Mouse (Mus musculus): Measurements from ENCODE around the gene Khdrbs1. TPM values are rescaled to one million over a fixed set of nuclear protein-coding genes. Genes with fewer than 3 reads are reported as not detected.

Gene Khdrbs1
- polyA plus RNA-seq (2014; fragmentation: Illumina TruSeq; extraction: RNeasy Lipid Tissue Mini Kit (QIAGEN cat#74804); ENCODE audit: low replicate concordance): 146 TPM

GRCm38 (mm10) chr4:129742232-129743009, at the start of gene Khdrbs1:
Khdrbs1 (minus strand) TSS chr4:129742303.

DNA sequence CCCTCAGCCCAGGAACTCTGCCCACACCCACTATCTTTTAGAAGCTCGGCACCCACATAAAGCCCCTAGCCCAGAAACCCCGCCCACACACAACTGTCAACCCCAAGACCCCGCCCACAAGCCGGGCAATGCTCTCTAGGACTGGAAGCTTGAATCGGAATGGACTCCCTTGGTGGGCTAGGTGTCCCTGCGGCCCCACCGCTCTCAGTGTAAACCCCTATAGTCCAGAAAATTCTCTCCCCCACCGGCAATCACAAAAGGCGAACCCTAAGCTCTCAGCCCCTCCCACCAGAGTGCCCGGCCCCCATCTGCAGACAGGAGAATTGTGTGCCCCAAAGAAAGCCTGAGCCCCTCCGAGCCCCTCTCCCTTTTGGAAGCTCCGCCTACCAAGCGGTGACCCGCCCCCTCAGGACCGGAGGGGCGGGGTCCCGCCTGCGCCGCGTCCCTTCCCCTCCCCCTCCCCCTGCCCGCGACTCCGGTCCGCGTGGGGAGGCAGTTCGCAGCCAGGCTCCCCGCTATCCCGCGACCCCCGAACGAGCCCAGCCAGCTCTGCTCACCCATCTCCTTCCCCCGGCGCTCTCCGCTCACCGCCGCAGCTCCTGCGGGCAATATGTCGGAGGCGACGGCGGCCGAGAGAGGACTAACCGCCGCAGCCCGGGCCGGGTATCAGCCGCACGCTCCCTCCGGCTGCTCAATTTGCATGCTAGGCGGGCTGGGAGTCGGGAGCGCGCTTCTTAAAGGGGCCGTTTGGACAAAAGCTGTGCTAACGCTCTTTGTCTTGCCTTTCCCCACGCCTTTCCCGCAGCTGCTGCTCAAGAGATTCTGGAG, 45.7 kb downstream of the Khdrbs1 start, which contains the start of gene Tmem39b:
TSS of gene Tmem39b (minus strand) at position 681 of the 828 bp plus-strand sequence.

DNA sequence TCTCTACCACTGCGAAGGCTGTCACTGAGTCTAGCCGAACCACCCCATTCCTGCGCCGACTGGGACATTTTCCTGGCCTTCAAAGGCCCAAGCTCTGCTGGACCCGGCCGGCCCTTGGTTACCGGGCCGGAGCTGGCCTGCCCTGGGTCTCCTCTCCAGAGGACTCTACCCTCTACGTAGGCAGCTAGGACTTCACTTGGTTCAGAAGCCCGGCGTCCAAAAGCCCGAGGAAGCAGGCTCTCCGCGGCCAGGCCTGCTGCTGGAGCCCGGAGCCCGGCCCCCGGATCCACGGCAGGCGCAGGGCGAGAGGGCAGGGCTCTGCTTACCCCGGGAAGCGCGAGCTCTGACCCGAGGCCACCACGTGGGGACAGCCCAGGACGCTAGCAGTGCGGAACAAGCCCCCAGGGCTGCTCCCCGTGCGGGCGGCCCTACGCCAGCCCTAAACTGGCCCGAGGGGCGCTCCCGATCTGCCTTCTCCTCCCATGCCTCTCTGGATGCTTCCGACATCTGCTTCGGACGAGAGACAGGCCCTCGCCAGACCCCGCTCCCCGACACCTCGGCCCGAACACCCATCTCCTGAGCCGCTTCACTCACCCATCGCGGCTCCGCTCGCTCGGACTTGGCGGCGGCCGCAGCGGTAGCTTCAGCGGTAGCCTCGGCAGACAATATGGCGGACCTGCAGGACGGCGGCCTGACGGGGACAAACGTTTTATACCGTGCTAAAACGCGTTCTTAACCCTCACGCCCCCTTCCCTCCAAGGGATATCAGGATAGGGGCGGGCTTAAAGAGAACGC, 69.8 kb downstream of the Khdrbs1 start, which contains the start of gene Kpna6:
TSS of gene Kpna6 (minus strand) at position 685 of the 795 bp plus-strand sequence.

Other genes starting within 250 kb of the Khdrbs1 start
- 11.9 TPM for gene Marcksl1, start 228.7 kb downstream of the Khdrbs1 start, polyA plus RNA-seq (2014; fragmentation: Illumina TruSeq; extraction: RNeasy Lipid Tissue Mini Kit (QIAGEN cat#74804); ENCODE audit: low replicate concordance)
- 38.7 TPM for gene Hdac1, start 199.6 kb downstream of the Khdrbs1 start, polyA plus RNA-seq (2014; fragmentation: Illumina TruSeq; extraction: RNeasy Lipid Tissue Mini Kit (QIAGEN cat#74804); ENCODE audit: low replicate concordance)
- gene Lck, start 168.7 kb downstream of the Khdrbs1 start, polyA plus RNA-seq (2014; fragmentation: Illumina TruSeq; extraction: RNeasy Lipid Tissue Mini Kit (QIAGEN cat#74804); ENCODE audit: low replicate concordance): 0.59 TPM
- gene Fam167b, start 163.8 kb downstream of the Khdrbs1 start, polyA plus RNA-seq (2014; fragmentation: Illumina TruSeq; extraction: RNeasy Lipid Tissue Mini Kit (QIAGEN cat#74804); ENCODE audit: low replicate concordance): not detected
- gene Eif3i, start 141.7 kb downstream of the Khdrbs1 start, polyA plus RNA-seq (2014; fragmentation: Illumina TruSeq; extraction: RNeasy Lipid Tissue Mini Kit (QIAGEN cat#74804); ENCODE audit: low replicate concordance): 7.9 TPM
- 28.2 TPM for gene Tmem234, start 141.6 kb downstream of the Khdrbs1 start, polyA plus RNA-seq (2014; fragmentation: Illumina TruSeq; extraction: RNeasy Lipid Tissue Mini Kit (QIAGEN cat#74804); ENCODE audit: low replicate concordance)
- gene Dcdc2b, start 128.0 kb downstream of the Khdrbs1 start, polyA plus RNA-seq (2014; fragmentation: Illumina TruSeq; extraction: RNeasy Lipid Tissue Mini Kit (QIAGEN cat#74804); ENCODE audit: low replicate concordance): not detected
- 5.3 TPM for gene Iqcc, start 123.2 kb downstream of the Khdrbs1 start, polyA plus RNA-seq (2014; fragmentation: Illumina TruSeq; extraction: RNeasy Lipid Tissue Mini Kit (QIAGEN cat#74804); ENCODE audit: low replicate concordance)
- not detected for gene Ccdc28b, start 118.4 kb downstream of the Khdrbs1 start, polyA plus RNA-seq (2014; fragmentation: Illumina TruSeq; extraction: RNeasy Lipid Tissue Mini Kit (QIAGEN cat#74804); ENCODE audit: low replicate concordance)
- gene Txlna, start 101.2 kb downstream of the Khdrbs1 start, polyA plus RNA-seq (2014; fragmentation: Illumina TruSeq; extraction: RNeasy Lipid Tissue Mini Kit (QIAGEN cat#74804); ENCODE audit: low replicate concordance): 6.1 TPM
- 23.8 TPM for gene Kpna6, start 69.5 kb downstream of the Khdrbs1 start, polyA plus RNA-seq (2014; fragmentation: Illumina TruSeq; extraction: RNeasy Lipid Tissue Mini Kit (QIAGEN cat#74804); ENCODE audit: low replicate concordance)
- gene Tmem39b, start 45.5 kb downstream of the Khdrbs1 start, polyA plus RNA-seq (2014; fragmentation: Illumina TruSeq; extraction: RNeasy Lipid Tissue Mini Kit (QIAGEN cat#74804); ENCODE audit: low replicate concordance): not detected
- gene Ptp4a2, start 68.9 kb upstream of the Khdrbs1 start, polyA plus RNA-seq (2014; fragmentation: Illumina TruSeq; extraction: RNeasy Lipid Tissue Mini Kit (QIAGEN cat#74804); ENCODE audit: low replicate concordance): 1,009 TPM
- not detected for gene Spocd1, start 186.9 kb upstream of the Khdrbs1 start, polyA plus RNA-seq (2014; fragmentation: Illumina TruSeq; extraction: RNeasy Lipid Tissue Mini Kit (QIAGEN cat#74804); ENCODE audit: low replicate concordance)
- gene Adgrb2, start 242.6 kb upstream of the Khdrbs1 start, polyA plus RNA-seq (2014; fragmentation: Illumina TruSeq; extraction: RNeasy Lipid Tissue Mini Kit (QIAGEN cat#74804); ENCODE audit: low replicate concordance): not detected